Mouse (Mus musculus) MEL (cell line): ENCODE results near the gene Gpr22. TPM values are rescaled to one million over a fixed set of nuclear protein-coding genes. Genes with fewer than 3 reads are reported as not detected.

Experiments used
- DNase-seq: peaks from one replicate; pipeline ENCODE4 v3.0.0; 2011; ENCODE audit warnings: low read depth, low spot score
- H3K27ac ChIP-seq: 2 replicates; pipeline ENCODE4 v1.5.1; 2012; ENCODE audit warnings: low read depth, mild to moderate bottlenecking, control low read depth, low read length, moderate library complexity; ENCODE audit not compliant: control insufficient read depth
- H3K27me3 ChIP-seq, 2 experiments: fragments of 150-350 bp in 1 of 2; sonication (generic) in 1 of 2; 2 replicates each; pipeline ENCODE4 v1.6.1; 2012; ENCODE audit warnings: low read length in 2 of 2, mild to moderate bottlenecking in 2 of 2, improper control_type of control experiment in 1 of 2, moderate library complexity in 1 of 2; ENCODE audit not compliant: insufficient read depth in 2 of 2, control insufficient read depth in 1 of 2
- H3K36me3 ChIP-seq, 2 experiments: 2 replicates each; pipeline ENCODE4 v1.6.1; 2012 to 2014; ENCODE audit warnings: low read length in 2 of 2, improper control_type of control experiment in 1 of 2, inconsistent platforms in 1 of 2, mild to moderate bottlenecking in 1 of 2; ENCODE audit not compliant: insufficient read depth in 2 of 2, control insufficient read depth in 1 of 2
- H3K4me1 ChIP-seq, 2 experiments: fragments of 150-350 bp in 1 of 2; sonication (generic) in 1 of 2; 2 replicates each; pipeline ENCODE4 v1.6.1; 2012; ENCODE audit warnings: low read length in 2 of 2, improper control_type of control experiment in 1 of 2, mild to moderate bottlenecking in 1 of 2; ENCODE audit not compliant: insufficient read depth in 2 of 2, control insufficient read depth in 1 of 2
- H3K4me3 ChIP-seq, 2 experiments: fragments of 150-350 bp in 1 of 2; sonication (generic) in 1 of 2; 2 replicates each; pipeline ENCODE4 v1.5.1; 2012; ENCODE audit warnings: low read depth in 2 of 2, low read length in 2 of 2, mild to moderate bottlenecking in 2 of 2, moderate library complexity in 2 of 2, control low read depth in 1 of 2, improper control_type of control experiment in 1 of 2; ENCODE audit not compliant: control insufficient read depth in 1 of 2, insufficient read depth in 1 of 2
- H3K79me2 ChIP-seq: 2 replicates; pipeline ENCODE4 v1.6.1; 2012; ENCODE audit warnings: mild to moderate bottlenecking, low read length, moderate library complexity; ENCODE audit not compliant: control insufficient read depth, poor library complexity, insufficient read depth
- H3K9ac ChIP-seq: 2 replicates; pipeline ENCODE4 v1.6.1; 2012; ENCODE audit warnings: low read depth, mild to moderate bottlenecking, control low read depth, low read length, moderate library complexity; ENCODE audit not compliant: control insufficient read depth, poor library complexity, severe bottlenecking
- H3K9me3 ChIP-seq: fragments of 150-350 bp; sonication (generic); replicated peaks from 2 replicates; pipeline ENCODE4 v1.6.1; 2012; ENCODE audit warnings: mild to moderate bottlenecking, low read length, improper control_type of control experiment, moderate library complexity; ENCODE audit not compliant: insufficient read depth
- BHLHE40 ChIP-seq: IDR thresholded peaks from 2 replicates; pipeline ENCODE4 v1.6.1; 2012; ENCODE audit warnings: low read depth, mild to moderate bottlenecking, inconsistent platforms, low read length, improper control_type of control experiment, borderline replicate concordance
- ELF1 ChIP-seq: IDR thresholded peaks from 2 replicates; pipeline ENCODE4 v1.6.1; 2014; ENCODE audit warnings: low read depth, mild to moderate bottlenecking, inconsistent platforms, low read length, improper control_type of control experiment, moderate library complexity
- MAX ChIP-seq: IDR thresholded peaks from 2 replicates; pipeline ENCODE4 v1.6.1; 2011; ENCODE audit warnings: low read length, improper control_type of control experiment
- MAZ ChIP-seq: IDR thresholded peaks from 2 replicates; pipeline ENCODE4 v1.6.1; 2012; ENCODE audit warnings: low read depth, mild to moderate bottlenecking, inconsistent platforms, low read length, improper control_type of control experiment
- MEF2A ChIP-seq: IDR thresholded peaks from 2 replicates; pipeline ENCODE4 v1.6.1; 2014; ENCODE audit warnings: low read depth, mild to moderate bottlenecking, inconsistent platforms, low read length, improper control_type of control experiment; ENCODE audit not compliant: poor library complexity, insufficient replicate concordance, severe bottlenecking; ENCODE audit errors: extremely low read depth
- MXI1 ChIP-seq: IDR thresholded peaks from 2 replicates; pipeline ENCODE4 v1.6.1; 2011; ENCODE audit warnings: mild to moderate bottlenecking, low read depth, low read length, improper control_type of control experiment
- NRF1 ChIP-seq: IDR thresholded peaks from 2 replicates; pipeline ENCODE4 v1.6.1; 2014; ENCODE audit warnings: low read depth, mild to moderate bottlenecking, inconsistent platforms, low read length, improper control_type of control experiment, moderate library complexity; ENCODE audit not compliant: poor library complexity, insufficient read depth, severe bottlenecking
- POLR2A ChIP-seq, 2 experiments: IDR thresholded peaks; 2 replicates each; pipeline ENCODE4 v1.6.1; 2011 to 2012; ENCODE audit warnings: low read length in 2 of 2, mild to moderate bottlenecking in 2 of 2, control low read depth in 1 of 2, improper control_type of control experiment in 1 of 2, low read depth in 1 of 2, moderate library complexity in 1 of 2; ENCODE audit not compliant: control insufficient read depth in 1 of 2, insufficient read depth in 1 of 2, poor library complexity in 1 of 2
- POLR2AphosphoS5 ChIP-seq: IDR thresholded peaks from 2 replicates; pipeline ENCODE4 v1.6.1; 2012; ENCODE audit warnings: low read depth, borderline replicate concordance, mild to moderate bottlenecking, inconsistent platforms, low read length, moderate library complexity, mixed read lengths
- RAD21 ChIP-seq: IDR thresholded peaks from 2 replicates; pipeline ENCODE4 v1.6.1; 2011; ENCODE audit warnings: mild to moderate bottlenecking, low read depth, low read length, improper control_type of control experiment
- RCOR1 ChIP-seq: IDR thresholded peaks from 2 replicates; pipeline ENCODE4 v1.6.1; 2012; ENCODE audit warnings: low read depth, mild to moderate bottlenecking, inconsistent platforms, low read length, improper control_type of control experiment
- TCF12 ChIP-seq: IDR thresholded peaks from 2 replicates; pipeline ENCODE4 v1.6.1; 2014; ENCODE audit warnings: low read depth, mild to moderate bottlenecking, inconsistent platforms, low read length, improper control_type of control experiment, moderate library complexity
- UBTF ChIP-seq: IDR thresholded peaks from 2 replicates; pipeline ENCODE4 v1.6.1; 2012; ENCODE audit warnings: low read depth, mild to moderate bottlenecking, inconsistent platforms, low read length, improper control_type of control experiment, moderate library complexity, borderline replicate concordance; ENCODE audit not compliant: insufficient read depth
- polyA plus RNA-seq, 2 experiments: library from polyadenylated mRNA; stranded (reverse) in 1 of 2; unstranded in 1 of 2; fragments of >175 nt in 1 of 2; fragments of >200 nt in 1 of 2; gene quantifications; 2 replicates each; pipeline versions ENCODE4 v1.2.1 to v1.2.4; 2012; ENCODE audit warnings: low replicate concordance in 2 of 2, low read depth in 1 of 2; ENCODE audit not compliant: insufficient read length in 2 of 2, insufficient read depth in 1 of 2, missing spikeins in 1 of 2
- total RNA-seq: library from RNA; depleted of rRNA; stranded (reverse); fragments of 300-350 nt; gene quantifications from 2 replicates; pipeline ENCODE4 v1.2.3, GENCODE M21; 2012

The Gpr22 gene
- total and polyA plus RNA-seq, 3 experiments: not detected

DNA sequence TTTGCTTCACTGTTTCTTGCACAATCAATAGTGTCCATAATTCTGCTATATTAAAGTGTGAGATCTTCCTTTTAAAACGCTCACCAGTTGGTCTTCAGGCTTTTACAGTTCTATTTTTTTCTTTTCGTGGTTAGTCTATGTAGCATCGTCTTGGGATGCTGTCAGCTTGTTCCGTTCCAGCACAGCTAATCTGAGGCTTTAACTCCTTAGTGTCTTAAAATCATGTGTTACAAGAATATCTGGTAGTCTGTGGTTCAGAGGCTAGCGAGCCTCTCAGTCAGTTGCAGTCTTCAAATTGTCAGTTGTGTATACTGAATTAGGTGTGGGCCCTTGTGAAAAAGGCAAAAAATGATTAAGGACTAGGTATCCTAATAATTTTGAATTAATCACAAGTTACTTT, 1.5 kb downstream of the Gpr22 start:
- Histone ChIP-seq H3K27ac (no peak overlapping the region), H3K79me2 (no peaks in the 10 kb centered on the region), H3K4me3 (no peak overlapping the region), H3K27me3 (no peaks in the 10 kb centered on the region), H3K4me1 (peaks cover 0 to 6% of the 10 kb centered on the region in 2 experiments; a peak in 2 of 4 replicates), H3K9me3 (no peaks in the 10 kb centered on the region; the same call in 1 of the 2 replicates), H3K36me3 (peaks cover 0 to 5% of the 10 kb centered on the region in 2 experiments; a peak in 2 of 4 replicates), H3K9ac (no peak overlapping the region)
- TF ChIP-seq MAX: no peak
- no peak for TF ChIP-seq NRF1
- no peak for TF ChIP-seq MEF2A
- TF ChIP-seq UBTF: no peak
- TF ChIP-seq POLR2AphosphoS5: no peak
- no peak for TF ChIP-seq TCF12
- no peak for TF ChIP-seq ELF1
- no peak for TF ChIP-seq RAD21
- TF ChIP-seq MXI1: no peak
- TF ChIP-seq RCOR1: no peak
- no peak for TF ChIP-seq MAZ
- DNase-seq: no peak

DNA sequence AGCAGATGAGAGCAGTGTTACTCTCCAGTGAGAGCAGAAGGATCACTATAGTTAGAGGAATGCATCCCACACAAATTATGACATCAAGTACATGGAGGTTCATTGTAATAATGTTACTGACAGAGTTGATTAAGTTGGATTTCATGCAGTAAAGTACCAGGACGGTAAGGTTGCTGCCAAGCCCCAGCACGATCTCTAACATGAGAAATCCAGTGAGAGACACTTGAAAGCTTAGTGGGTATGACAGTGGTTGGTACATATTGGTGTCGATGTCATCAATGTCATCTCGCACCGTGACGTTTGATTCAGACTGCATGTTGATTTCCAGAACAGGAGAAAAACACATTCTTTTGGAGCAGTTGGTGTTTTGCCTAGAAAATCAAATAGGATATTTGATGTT, 4.1 kb downstream of the Gpr22 start:
- H3K9me3 ChIP-seq: no peaks in the 10 kb centered on the region
- TF ChIP-seq BHLHE40: no peak
- TF ChIP-seq TCF12: no peak
- no peak for TF ChIP-seq MXI1
- no peak for TF ChIP-seq POLR2A (IDR thresholded peaks at IDR 0.05; ENCODE audit: control insufficient read depth in 1 of 2, insufficient read depth in 1 of 2, low read depth in 1 of 2, low read length in 2 of 2, poor library complexity in 1 of 2)
- no peak for TF ChIP-seq MEF2A
- H3K4me1 ChIP-seq: peaks cover 0 to 6% of the 10 kb centered on the region in 2 experiments; a peak in 2 of 4 replicates
- no peak overlapping the region for H3K4me3 ChIP-seq
- H3K36me3 ChIP-seq: peaks cover 0 to 5% of the 10 kb centered on the region in 2 experiments; a peak in 2 of 4 replicates
- no peaks in the 10 kb centered on the region for H3K27me3 ChIP-seq
- DNase-seq: no peak
- no peak overlapping the region for H3K9ac ChIP-seq
- H3K27ac ChIP-seq: no peak overlapping the region
- no peaks in the 10 kb centered on the region for H3K79me2 ChIP-seq

- DNase-seq: no peak
- TF ChIP-seq MAZ (no peak), UBTF (no peak)
- TF ChIP-seq, all 39 proteins: peak for 0
- H3K79me2 ChIP-seq: no peaks in the 10 kb centered on the region; the same call in 1 of the 2 replicates
Measured at GRCm38 (mm10) chr12:31707531-31707930, 6.2 kb downstream of the Gpr22 start.

More at GRCm38 (mm10) chr12:31707531-31707930, 6.2 kb downstream of the Gpr22 start:
- Histone ChIP-seq H3K9ac (no peak overlapping the region), H3K36me3 (peaks cover 0 to 5% of the 10 kb centered on the region in 2 experiments; a peak in 2 of 4 replicates), H3K9me3 (no peaks in the 10 kb centered on the region), H3K27ac (no peak overlapping the region), H3K4me3 (no peak overlapping the region), H3K27me3 (no peaks in the 10 kb centered on the region), H3K4me1 (peaks cover 4 to 6% of the 10 kb centered on the region in 2 experiments; a peak in 3 of 4 replicates)
